Mouse (Mus musculus): ENCODE results near the gene Ceacam14. TPM values are rescaled to one million over a fixed set of nuclear protein-coding genes. Genes with fewer than 3 reads are reported as not detected.

Ceacam14 gene
- not detected for polyA plus RNA-seq (2014; fragmentation: Illumina TruSeq; extraction: RNeasy Lipid Tissue Mini Kit (QIAGEN cat#74804); ENCODE audit: low read depth, low replicate concordance)

DNA sequence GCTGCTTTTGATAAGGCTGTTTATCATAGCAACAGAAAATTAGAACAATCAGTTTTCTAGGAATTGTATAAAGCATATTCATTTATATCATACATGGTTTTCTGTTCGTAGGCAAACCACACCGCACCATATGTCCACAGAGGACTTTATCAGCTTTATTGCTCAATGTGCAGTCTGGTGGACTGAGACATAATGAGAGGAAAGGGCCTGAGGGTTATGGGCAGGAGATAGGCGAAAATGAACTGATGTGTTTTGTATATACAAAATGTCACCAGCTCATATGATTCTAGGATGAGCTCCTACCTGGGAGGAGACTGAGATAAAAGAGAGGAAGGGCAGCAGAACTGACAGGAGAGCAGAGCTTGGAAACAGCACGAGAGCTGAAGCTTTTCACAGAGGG, at the start of gene Ceacam14:
TSS of gene Ceacam14 (plus strand) at position 301 of the 400 bp plus-strand sequence.

Other genes starting within 250 kb of the Ceacam14 start
- not detected for gene Ceacam5, start 99.4 kb upstream of the Ceacam14 start, polyA plus RNA-seq (2014; fragmentation: Illumina TruSeq; extraction: RNeasy Lipid Tissue Mini Kit (QIAGEN cat#74804); ENCODE audit: low read depth, low replicate concordance)
- not detected for gene Gm5155, start 59.1 kb downstream of the Ceacam14 start, polyA plus RNA-seq (2014; fragmentation: Illumina TruSeq; extraction: RNeasy Lipid Tissue Mini Kit (QIAGEN cat#74804); ENCODE audit: low read depth, low replicate concordance)
- not detected for gene Ceacam11, start 159.5 kb downstream of the Ceacam14 start, polyA plus RNA-seq (2014; fragmentation: Illumina TruSeq; extraction: RNeasy Lipid Tissue Mini Kit (QIAGEN cat#74804); ENCODE audit: low read depth, low replicate concordance)
- gene Ceacam13, start 197.3 kb downstream of the Ceacam14 start, polyA plus RNA-seq (2014; fragmentation: Illumina TruSeq; extraction: RNeasy Lipid Tissue Mini Kit (QIAGEN cat#74804); ENCODE audit: low read depth, low replicate concordance): not detected